ENCODE assay signal across 8 mouse cellular contexts in genomic region chr13:9350670-9351069, GRCm38 (mm10).
DNase-seq lines count a peak whose midpoint lies in the region; ATAC-seq and TF ChIP-seq lines count a peak whose summit lies in the region.

No protein-coding gene starts in this region.

- peak; percentile 40 for DNase-seq in kidney, adult 11 months
- peak; percentile 14 for DNase-seq in heart, postnatal 25 days (ENCODE audit: low spot score)
- DNase-seq in lung, postnatal 0 days (ENCODE audit: low spot score) = peak; percentile 43
- DNase-seq in midbrain, embryonic 11.5 days (ENCODE audit: low spot score, missing footprints) = no peak
- DNase-seq in spleen, postnatal 10 days (ENCODE audit: low spot score in 2 of 2) = no peak

- intact Hi-C loops in heart, postnatal 25 days (cut with DNase I) = loop anchor here (5.0 kb wide), 3 partner anchors 38 to 117 kb away; no protein-coding TSS in a partner anchor

- H3K4me2 ChIP-seq in kidney, embryonic 16.5 days (replicated peaks; ENCODE audit: low read depth, low read length) = no peak overlapping the region
- no peak overlapping the region for H3K4me2 ChIP-seq in embryonic facial prominence, embryonic 15.5 days (replicated peaks)
- no peak overlapping the region for H3K4me2 ChIP-seq in lung, postnatal 0 days (replicated peaks; ENCODE audit: low read depth, low read length)
- H3K4me2 ChIP-seq in midbrain, embryonic 11.5 days = no peak overlapping the region
- no peak overlapping the region for H3K4me2 ChIP-seq in midbrain, embryonic 13.5 days (replicated peaks)

- WGBS in kidney, embryonic 16.5 days = 70% methylated on average over 2 of the region's 2 CpGs
- 41% methylated on average over 2 of the region's 2 CpGs for WGBS in embryonic facial prominence, embryonic 15.5 days
- WGBS in lung, postnatal 0 days = 50% methylated on average over 2 of the region's 2 CpGs
- WGBS in midbrain, embryonic 11.5 days = 88% methylated on average over 2 of the region's 2 CpGs
- WGBS in midbrain, embryonic 13.5 days = 88% methylated on average over 2 of the region's 2 CpGs

- no peaks in the 10 kb centered on the region for H3K36me3 ChIP-seq in kidney, embryonic 16.5 days (ENCODE audit: insufficient read depth, low read length)
- no peaks in the 10 kb centered on the region for H3K36me3 ChIP-seq in embryonic facial prominence, embryonic 15.5 days
- H3K36me3 ChIP-seq in lung, postnatal 0 days (ENCODE audit: insufficient read depth, low read length) = no peaks in the 10 kb centered on the region
- no peaks in the 10 kb centered on the region for H3K36me3 ChIP-seq in midbrain, embryonic 11.5 days (ENCODE audit: control insufficient read depth, insufficient read depth, low read length)
- no peaks in the 10 kb centered on the region for H3K36me3 ChIP-seq in midbrain, embryonic 13.5 days

- peaks cover 9% of the 10 kb centered on the region; the same call in 1 of the 2 replicates for H3K4me1 ChIP-seq in kidney, embryonic 16.5 days (ENCODE audit: insufficient read depth, low read length)
- peaks cover 12% of the 10 kb centered on the region; the same call in 1 of the 2 replicates for H3K4me1 ChIP-seq in embryonic facial prominence, embryonic 15.5 days
- peaks cover 5% of the 10 kb centered on the region; the same call in 1 of the 2 replicates for H3K4me1 ChIP-seq in lung, postnatal 0 days (ENCODE audit: insufficient read depth, low read depth, low read length)
- H3K4me1 ChIP-seq in midbrain, embryonic 11.5 days (ENCODE audit: control insufficient read depth, insufficient read depth, low read length) = peaks cover 4% of the 10 kb centered on the region
- peaks cover 18% of the 10 kb centered on the region for H3K4me1 ChIP-seq in midbrain, embryonic 13.5 days (replicated peaks)

- no peak overlapping the region for H3K4me3 ChIP-seq in kidney, embryonic 16.5 days (ENCODE audit: low read length)
- H3K4me3 ChIP-seq in embryonic facial prominence, embryonic 15.5 days (replicated peaks) = no peak overlapping the region
- no peak overlapping the region for H3K4me3 ChIP-seq in lung, postnatal 0 days (ENCODE audit: low read depth, low read length)
- H3K4me3 ChIP-seq in midbrain, embryonic 11.5 days (ENCODE audit: low read depth, low read length) = no peak overlapping the region
- no peak overlapping the region for H3K4me3 ChIP-seq in midbrain, embryonic 13.5 days (replicated peaks)

- no peak for ATAC-seq in kidney, embryonic 16.5 days (ENCODE audit: low FRiP score, low TSS enrichment)
- ATAC-seq in embryonic facial prominence, embryonic 15.5 days (ENCODE audit: insufficient number of reproducible peaks, low FRiP score, low TSS enrichment, low read depth) = no peak; the same call in 1 of the 2 replicates
- ATAC-seq in lung, postnatal 0 days = no peak
- no peak for ATAC-seq in midbrain, embryonic 11.5 days (ENCODE audit: low FRiP score)
- no peak for ATAC-seq in midbrain, embryonic 13.5 days

- no peak overlapping the region for H3K27ac ChIP-seq in kidney, embryonic 16.5 days (ENCODE audit: low read length)
- peak overlapping the region; percentile 55; the same call in 1 of the 2 replicates for H3K27ac ChIP-seq in embryonic facial prominence, embryonic 15.5 days (replicated peaks)
- no peak overlapping the region for H3K27ac ChIP-seq in lung, postnatal 0 days (ENCODE audit: low read length)
- no peak overlapping the region for H3K27ac ChIP-seq in midbrain, embryonic 11.5 days (ENCODE audit: low read depth, low read length)
- H3K27ac ChIP-seq in midbrain, embryonic 13.5 days = no peak overlapping the region

- no peak overlapping the region for H3K9ac ChIP-seq in kidney, embryonic 16.5 days (replicated peaks; ENCODE audit: low read length)
- no peak overlapping the region for H3K9ac ChIP-seq in embryonic facial prominence, embryonic 15.5 days
- no peak overlapping the region for H3K9ac ChIP-seq in lung, postnatal 0 days (replicated peaks; ENCODE audit: low read depth)
- no peak overlapping the region for H3K9ac ChIP-seq in midbrain, embryonic 11.5 days (ENCODE audit: low read length)
- H3K9ac ChIP-seq in midbrain, embryonic 13.5 days (replicated peaks) = no peak overlapping the region

- TF ChIP-seq EP300 in lung, postnatal 0 days (IDR thresholded peaks at IDR 0.05) = no peak

- H3K27me3 ChIP-seq in kidney, embryonic 16.5 days (ENCODE audit: insufficient read depth, low read length) = no peaks in the 10 kb centered on the region
- no peaks in the 10 kb centered on the region for H3K27me3 ChIP-seq in embryonic facial prominence, embryonic 15.5 days
- no peaks in the 10 kb centered on the region for H3K27me3 ChIP-seq in lung, postnatal 0 days (replicated peaks; ENCODE audit: insufficient read depth, low read length)
- no peaks in the 10 kb centered on the region for H3K27me3 ChIP-seq in midbrain, embryonic 11.5 days (ENCODE audit: control insufficient read depth, insufficient read depth, low read length)
- no peaks in the 10 kb centered on the region for H3K27me3 ChIP-seq in midbrain, embryonic 13.5 days

- TF ChIP-seq CTCF in lung, postnatal 0 days (IDR thresholded peaks at IDR 0.05) = no peak

- H3K9me3 ChIP-seq in kidney, embryonic 16.5 days (ENCODE audit: low read length) = no peaks in the 10 kb centered on the region
- H3K9me3 ChIP-seq in embryonic facial prominence, embryonic 15.5 days (replicated peaks) = no peaks in the 10 kb centered on the region
- no peaks in the 10 kb centered on the region for H3K9me3 ChIP-seq in lung, postnatal 0 days (ENCODE audit: low read length)
- no peaks in the 10 kb centered on the region for H3K9me3 ChIP-seq in midbrain, embryonic 11.5 days (ENCODE audit: control insufficient read depth, low read length)
- no peaks in the 10 kb centered on the region for H3K9me3 ChIP-seq in midbrain, embryonic 13.5 days

Comparison
In these comparisons a context has a peak if more than half of its experiments do, and no peak if none do; other contexts are left out.
1. DNase-seq: peak in kidney, adult 11 months (single experiment), heart, postnatal 25 days (single experiment) and lung, postnatal 0 days (single experiment); none in midbrain, embryonic 11.5 days (single experiment) and spleen, postnatal 10 days (0 of 2).